Mouse (Mus musculus) neural tube, embryonic 12.5 days (tissue): Measurements from ENCODE around the gene Colq. TPM values are rescaled to one million over a fixed set of nuclear protein-coding genes. Genes with fewer than 3 reads are reported as not detected.

Source experiments
- ATAC-seq: fragments of 200-750 bp; cut with Nextera tagmentation; 2 replicates; pipeline ENCODE4 v1.8.0; 2017; ENCODE audit warnings: low read depth, mild to moderate bottlenecking, moderate TSS enrichment, moderate library complexity; ENCODE audit not compliant: low FRiP score
- H3K27ac ChIP-seq: fragments of 300-500 bp; sonication (generic); 2 replicates; pipeline ENCODE4 v1.5.1; 2016
- H3K27me3 ChIP-seq: fragments of 300-500 bp; sonication (generic); replicated peaks from 2 replicates; pipeline ENCODE4 v1.6.1; 2016; ENCODE audit warnings: mild to moderate bottlenecking
- H3K36me3 ChIP-seq: fragments of 300-500 bp; sonication (generic); 2 replicates; pipeline ENCODE4 v1.6.1; 2016; ENCODE audit warnings: mild to moderate bottlenecking
- H3K4me1 ChIP-seq: fragments of 300-500 bp; sonication (generic); 2 replicates; pipeline ENCODE4 v1.6.1; 2016
- H3K4me2 ChIP-seq: fragments of 300-500 bp; sonication (generic); replicated peaks from 2 replicates; pipeline ENCODE4 v1.6.1; 2016; ENCODE audit warnings: mild to moderate bottlenecking
- H3K4me3 ChIP-seq: fragments of 300-500 bp; sonication (generic); 2 replicates; pipeline ENCODE4 v1.5.1; 2016
- H3K9ac ChIP-seq: fragments of 300-500 bp; sonication (generic); 2 replicates; pipeline ENCODE4 v1.6.1; 2016; ENCODE audit warnings: mild to moderate bottlenecking
- H3K9me3 ChIP-seq: fragments of 300-500 bp; sonication (generic); 2 replicates; pipeline ENCODE4 v1.6.1; 2016; ENCODE audit warnings: mild to moderate bottlenecking
- WGBS: fragments of 180-500 bp; shearing (Covaris S2); methylation state at CpG from one replicate; pipeline ENCODE4 v1.1.7; 2016; 5-methylcytosine and 5-hydroxymethylcytosine counted together
- polyA plus RNA-seq: library from polyadenylated mRNA; unstranded; fragments of >200 nt; fragmentation: Nextera tagmentation; extraction: Ambion mirVana; gene quantifications from 2 replicates; pipeline ENCODE4 v1.2.1, GENCODE M21; 2016

Gene Colq
- polyA plus RNA-seq, 1 experiment from 2014 or later: 0.30 TPM

DNA sequence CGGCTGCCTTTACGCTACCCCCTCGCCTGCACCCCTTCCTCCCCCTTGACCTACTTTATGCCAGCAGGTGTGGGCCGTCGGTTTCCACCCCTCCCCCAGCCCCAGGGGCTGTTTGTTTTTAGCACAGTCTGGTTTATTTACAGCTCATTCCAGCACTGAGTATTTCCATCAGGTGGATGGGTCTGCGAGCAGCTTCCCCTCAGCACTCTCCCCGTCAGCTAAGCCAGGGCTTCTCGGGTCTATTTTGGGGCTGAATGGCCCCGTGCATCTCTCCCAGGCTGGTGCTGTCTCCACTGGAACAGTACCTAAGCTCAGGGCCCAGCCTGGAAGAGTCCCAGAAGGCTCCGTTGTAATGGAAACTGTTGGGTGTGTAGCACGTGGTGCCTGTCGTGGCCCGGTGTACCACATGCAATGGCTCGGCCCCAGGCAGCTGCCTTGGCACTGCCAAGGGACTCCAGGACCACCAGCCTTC is 35.1 kb downstream of the Colq start:
- ATAC-seq: no peak
- no peaks in the 10 kb centered on the region for H3K27me3 ChIP-seq
- WGBS: 69% methylated on average over 14 of the region's 14 CpGs
- no peak overlapping the region for H3K4me3 ChIP-seq
- H3K9ac ChIP-seq: no peak overlapping the region
- H3K36me3 ChIP-seq: no peaks in the 10 kb centered on the region
- no peak overlapping the region for H3K4me2 ChIP-seq
- H3K9me3 ChIP-seq: no peaks in the 10 kb centered on the region
- no peaks in the 10 kb centered on the region for H3K4me1 ChIP-seq
- H3K27ac ChIP-seq: no peak overlapping the region

DNA sequence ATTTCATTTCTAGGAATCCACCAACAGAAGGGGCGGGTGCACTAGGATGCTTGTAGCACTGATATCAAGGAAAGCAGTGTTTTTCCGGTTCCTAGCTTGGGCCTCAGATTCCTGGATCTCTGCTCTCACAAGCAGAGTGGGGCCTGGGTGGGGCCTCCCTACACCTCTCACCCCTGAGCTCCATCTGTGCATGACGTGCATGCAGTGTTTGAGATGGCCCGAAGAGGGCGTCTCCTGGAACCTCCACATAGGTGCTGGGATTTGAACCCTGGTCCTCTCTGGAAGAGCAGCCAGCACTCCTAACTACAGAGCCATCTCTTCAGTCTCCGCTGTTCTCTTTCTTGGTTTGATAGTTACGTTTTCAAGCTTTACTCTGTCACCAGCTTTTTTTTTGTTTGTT is 36.1 kb downstream of the Colq start:
- no peak overlapping the region for H3K9ac ChIP-seq
- no peaks in the 10 kb centered on the region for H3K27me3 ChIP-seq
- H3K36me3 ChIP-seq: no peaks in the 10 kb centered on the region
- H3K4me1 ChIP-seq: no peaks in the 10 kb centered on the region
- no peak overlapping the region for H3K4me3 ChIP-seq
- no peak overlapping the region for H3K27ac ChIP-seq
- WGBS: 94% methylated on average over 7 of the region's 7 CpGs
- no peaks in the 10 kb centered on the region for H3K9me3 ChIP-seq
- no peak for ATAC-seq
- H3K4me2 ChIP-seq: no peak overlapping the region

GRCm38 (mm10) chr14:31543885-31544442 is 47.2 kb downstream of the Colq start:
- no peaks in the 10 kb centered on the region for H3K4me1 ChIP-seq
- no peak overlapping the region for H3K27ac ChIP-seq
- no peak overlapping the region for H3K4me2 ChIP-seq
- WGBS: 85% methylated on average over 11 of the region's 11 CpGs
- H3K9ac ChIP-seq: no peak overlapping the region
- H3K4me3 ChIP-seq: no peak overlapping the region
- no peak for ATAC-seq
- H3K27me3 ChIP-seq: no peaks in the 10 kb centered on the region
- H3K9me3 ChIP-seq: no peaks in the 10 kb centered on the region
- no peaks in the 10 kb centered on the region for H3K36me3 ChIP-seq

DNA sequence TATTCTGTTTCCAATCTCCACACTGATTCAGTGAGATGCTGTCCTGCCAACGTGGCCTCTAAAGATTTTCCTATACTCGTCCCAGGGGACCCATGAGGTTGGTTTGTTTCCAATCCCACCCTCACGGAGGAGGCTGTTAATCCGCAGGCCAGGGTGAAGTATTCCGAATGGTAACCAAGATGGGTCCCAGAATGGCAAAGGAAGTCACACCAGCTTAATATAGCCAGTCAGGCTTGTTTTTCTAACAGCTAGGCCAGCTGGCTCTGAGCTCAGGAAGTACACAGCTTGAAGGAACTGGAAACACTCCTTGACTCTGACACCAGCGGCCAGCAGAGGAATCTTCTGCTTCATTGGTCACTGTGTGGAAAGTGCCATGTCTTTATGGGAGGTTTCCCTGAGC is 53.8 kb downstream of the Colq start:
- Histone ChIP-seq H3K9me3 (no peaks in the 10 kb centered on the region), H3K36me3 (no peaks in the 10 kb centered on the region), H3K27ac (no peak overlapping the region), H3K4me3 (no peak overlapping the region), H3K27me3 (no peaks in the 10 kb centered on the region), H3K9ac (no peak overlapping the region), H3K4me1 (no peaks in the 10 kb centered on the region), H3K4me2 (no peak overlapping the region)
- 78% methylated on average over 6 of the region's 6 CpGs for WGBS
- ATAC-seq: no peak

- H3K4me3 ChIP-seq: no peak overlapping the region
- no peak overlapping the region for H3K9ac ChIP-seq
- H3K4me2 ChIP-seq: no peak overlapping the region
- 62% methylated on average over 3 of the region's 3 CpGs for WGBS
- H3K27me3 ChIP-seq: no peaks in the 10 kb centered on the region
- H3K4me1 ChIP-seq: no peaks in the 10 kb centered on the region
- no peak for ATAC-seq
- H3K9me3 ChIP-seq: no peaks in the 10 kb centered on the region
- H3K27ac ChIP-seq: no peak overlapping the region
- no peaks in the 10 kb centered on the region for H3K36me3 ChIP-seq
Measured at GRCm38 (mm10) chr14:31532656-31533055, 58.5 kb downstream of the Colq start.

- ATAC-seq: no peak
- H3K4me2 ChIP-seq: no peak overlapping the region
- no peaks in the 10 kb centered on the region for H3K9me3 ChIP-seq
- no peak overlapping the region for H3K9ac ChIP-seq
- 76% methylated on average over 12 of the region's 12 CpGs for WGBS
- no peak overlapping the region for H3K27ac ChIP-seq
- H3K27me3 ChIP-seq: no peaks in the 10 kb centered on the region
- H3K4me1 ChIP-seq: no peaks in the 10 kb centered on the region
- no peaks in the 10 kb centered on the region for H3K36me3 ChIP-seq
- no peak overlapping the region for H3K4me3 ChIP-seq
Measured at GRCm38 (mm10) chr14:31531506-31532148, 59.5 kb downstream of the Colq start.

DNA sequence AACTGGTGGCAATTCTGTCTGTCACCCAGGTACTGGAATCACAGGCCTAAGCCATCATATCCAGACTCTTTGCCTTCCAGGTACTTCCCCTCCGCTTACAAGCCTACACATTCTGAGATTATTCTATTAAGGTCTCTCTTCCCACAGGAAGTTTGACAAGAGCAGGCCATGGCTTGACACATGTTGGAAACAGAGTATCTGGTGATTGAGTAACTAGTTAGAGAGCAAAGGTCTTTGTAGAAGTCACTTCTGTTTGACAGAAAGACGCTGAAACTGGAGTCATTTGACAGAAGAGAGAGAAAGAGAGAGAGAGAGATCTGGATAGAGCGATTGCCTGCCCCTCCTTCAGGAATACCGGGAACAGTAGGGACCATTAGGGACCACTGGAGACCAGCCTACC is 60.3 kb downstream of the Colq start:
- Histone ChIP-seq H3K4me2 (no peak overlapping the region), H3K4me3 (no peak overlapping the region), H3K9me3 (no peaks in the 10 kb centered on the region), H3K4me1 (no peaks in the 10 kb centered on the region), H3K9ac (no peak overlapping the region), H3K36me3 (no peaks in the 10 kb centered on the region), H3K27ac (no peak overlapping the region), H3K27me3 (no peaks in the 10 kb centered on the region)
- ATAC-seq: no peak
- WGBS: 85% methylated on average over 4 of the region's 4 CpGs

DNA sequence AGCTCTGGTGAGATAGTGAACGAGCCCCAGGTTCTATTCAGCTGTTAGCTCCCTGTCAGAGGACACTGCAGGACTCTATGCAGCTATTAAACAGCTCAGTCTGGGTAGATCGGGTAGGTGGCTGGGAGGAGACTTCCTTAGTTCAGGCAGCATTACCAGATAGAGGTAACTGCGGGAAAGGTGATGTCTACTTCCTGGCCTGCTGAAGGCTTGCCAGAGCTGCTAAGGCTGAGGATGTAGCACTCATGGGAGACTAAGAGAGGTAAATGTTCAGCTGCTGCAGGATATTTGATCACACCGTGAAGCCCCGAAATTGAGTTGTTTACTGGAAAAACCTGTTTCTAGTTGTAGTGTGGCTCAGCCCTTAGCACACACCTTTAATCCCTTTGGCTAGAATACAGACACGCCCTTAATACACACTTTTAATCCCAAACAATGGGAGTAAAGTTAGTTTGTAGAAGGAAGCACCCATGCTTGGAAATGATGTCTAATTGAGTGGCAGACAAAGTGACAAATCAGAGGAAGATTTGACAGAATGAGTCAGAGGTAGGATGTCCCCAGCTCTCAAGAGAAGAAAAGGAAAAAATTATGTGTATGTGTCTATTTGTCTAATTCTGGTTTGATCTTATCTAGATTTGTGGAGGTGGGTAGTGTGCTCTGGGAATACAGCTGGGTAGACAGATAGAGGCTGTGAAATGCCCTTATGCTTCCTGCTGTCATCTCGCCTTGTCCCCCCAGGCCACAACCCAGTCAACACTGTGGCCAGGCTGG is 65.9 kb downstream of the Colq start:
- ATAC-seq: no peak
- no peak overlapping the region for H3K4me3 ChIP-seq
- H3K9ac ChIP-seq: no peak overlapping the region
- H3K27ac ChIP-seq: no peak overlapping the region
- no peaks in the 10 kb centered on the region for H3K27me3 ChIP-seq
- H3K36me3 ChIP-seq: no peaks in the 10 kb centered on the region
- H3K9me3 ChIP-seq: no peaks in the 10 kb centered on the region
- no peaks in the 10 kb centered on the region for H3K4me1 ChIP-seq
- WGBS: 74% methylated on average over 7 of the region's 7 CpGs
- no peak overlapping the region for H3K4me2 ChIP-seq

GRCm38 (mm10) chr14:31521318-31521717 is 69.8 kb downstream of the Colq start:
- Histone ChIP-seq H3K36me3 (no peaks in the 10 kb centered on the region), H3K27ac (no peak overlapping the region), H3K4me3 (no peak overlapping the region), H3K9ac (no peak overlapping the region), H3K4me2 (no peak overlapping the region), H3K9me3 (no peaks in the 10 kb centered on the region), H3K4me1 (no peaks in the 10 kb centered on the region), H3K27me3 (no peaks in the 10 kb centered on the region)
- no peak for ATAC-seq
- 75% methylated on average over 2 of the region's 2 CpGs for WGBS

DNA sequence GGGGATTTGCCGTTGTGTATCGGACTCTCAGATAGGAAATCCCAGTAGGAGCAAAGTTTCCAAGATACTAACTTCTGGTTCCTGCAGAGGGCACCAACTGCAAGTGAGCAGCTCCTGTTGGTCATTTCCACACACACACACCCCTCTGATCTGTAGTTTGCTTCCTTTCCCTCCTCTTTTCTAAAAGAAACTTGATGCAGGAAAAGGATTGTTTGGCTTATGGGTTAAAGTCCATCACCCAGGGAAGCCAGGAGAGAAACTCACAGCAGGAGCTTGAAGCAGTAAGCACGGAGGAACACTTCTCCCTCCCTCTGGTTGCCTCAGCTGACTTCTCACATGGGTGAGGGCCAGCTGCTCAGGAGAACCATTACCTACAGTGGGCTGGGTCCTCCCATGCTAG is 72.0 kb downstream of the Colq start:
- H3K36me3 ChIP-seq: no peaks in the 10 kb centered on the region
- 65% methylated on average over 3 of the region's 3 CpGs for WGBS
- no peak overlapping the region for H3K27ac ChIP-seq
- H3K4me3 ChIP-seq: no peak overlapping the region
- no peaks in the 10 kb centered on the region for H3K4me1 ChIP-seq
- H3K9ac ChIP-seq: no peak overlapping the region
- no peaks in the 10 kb centered on the region for H3K27me3 ChIP-seq
- H3K9me3 ChIP-seq: peaks cover 10% of the 10 kb centered on the region; the same call in 1 of the 2 replicates
- no peak overlapping the region for H3K4me2 ChIP-seq
- no peak for ATAC-seq

- Histone ChIP-seq H3K4me1 (no peaks in the 10 kb centered on the region), H3K9ac (no peak overlapping the region), H3K9me3 (peaks cover 10% of the 10 kb centered on the region; the same call in 1 of the 2 replicates), H3K4me3 (no peak overlapping the region), H3K4me2 (no peak overlapping the region), H3K27me3 (no peaks in the 10 kb centered on the region), H3K27ac (no peak overlapping the region), H3K36me3 (no peaks in the 10 kb centered on the region; the same call in 1 of the 2 replicates)
- no peak for ATAC-seq
- WGBS: 92% methylated on average over 2 of the region's 2 CpGs
Measured at GRCm38 (mm10) chr14:31515895-31516294, 75.2 kb downstream of the Colq start.

DNA sequence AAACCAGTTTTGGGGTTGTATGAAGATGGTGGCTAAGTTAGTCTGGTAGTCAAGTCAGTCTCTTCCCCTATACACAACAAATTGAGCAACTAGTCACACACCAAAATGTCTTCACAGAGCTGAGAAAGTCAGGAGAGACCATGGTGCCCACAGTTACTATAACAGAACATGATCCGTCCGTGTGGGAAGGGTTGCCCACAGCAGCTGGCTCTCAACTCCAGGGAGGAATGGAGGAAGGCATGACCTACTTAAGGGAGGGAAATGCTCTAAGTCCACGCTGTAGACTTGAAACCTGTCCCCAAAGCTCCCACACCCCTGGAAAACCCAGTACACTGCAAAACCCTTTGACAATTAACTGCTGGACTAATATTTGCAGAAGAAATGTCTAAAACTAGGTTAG is 80.8 kb downstream of the Colq start:
- H3K4me2 ChIP-seq: no peak overlapping the region
- H3K9me3 ChIP-seq: peaks cover 10% of the 10 kb centered on the region; the same call in 1 of the 2 replicates
- peaks cover 44% of the 10 kb centered on the region for H3K36me3 ChIP-seq
- 89% methylated on average over 3 of the region's 3 CpGs for WGBS
- no peak overlapping the region for H3K9ac ChIP-seq
- ATAC-seq: no peak
- no peaks in the 10 kb centered on the region for H3K4me1 ChIP-seq
- no peak overlapping the region for H3K4me3 ChIP-seq
- H3K27me3 ChIP-seq: no peaks in the 10 kb centered on the region
- no peak overlapping the region for H3K27ac ChIP-seq
